Mouse (Mus musculus): ENCODE data around the gene Ddx6.

- TF ChIP-seq CTCF (IDR thresholded peaks at IDR 0.05; ENCODE audit: control insufficient read depth, insufficient read depth, insufficient read length) (no peak), USF1 (IDR thresholded peaks at IDR 0.05; ENCODE audit: low read depth) (no peak), MYOG (IDR thresholded peaks at IDR 0.05; ENCODE audit: control insufficient read depth, extremely low read depth, insufficient read length) (no peak), MAX (IDR thresholded peaks at IDR 0.05) (no peak)
Measured at GRCm38 (mm10) chr9:44663706-44664105, 59.0 kb downstream of the Ddx6 start.

Data from C2C12 (cell line).